Mouse (Mus musculus) heart, adult 11 months (tissue): ENCODE measurements at regions not wholly inside any gene's neighbourhood (a gene's known extent, or its start where the extent isn't known, plus 50 kb on each side); places are given as distances from the start of the nearest gene placed in this dataset.

ENCODE experiments used
- DNase-seq: peaks from one replicate; pipeline ENCODE4 v3.0.0; 2022

DNA sequence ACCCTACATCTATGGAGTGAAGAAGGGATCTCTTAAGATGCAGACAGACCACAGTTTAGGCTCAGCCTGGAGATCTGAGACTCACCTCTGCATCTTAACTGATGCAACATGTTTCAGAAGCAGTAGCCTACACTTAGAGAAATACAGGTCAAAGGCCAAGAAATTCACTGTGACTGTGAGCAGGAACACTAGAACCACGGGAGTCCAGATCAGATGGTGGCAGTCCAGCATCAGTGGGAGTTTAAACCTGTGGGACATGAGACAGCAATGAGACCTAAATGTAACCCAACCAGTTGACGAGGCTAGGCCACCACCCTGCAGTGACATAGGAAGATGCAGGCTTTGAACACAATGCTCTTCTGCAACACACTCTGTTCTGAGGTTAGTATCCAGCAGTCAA, 511.1 kb upstream of the Mgmt start:
- peak; percentile 63 for DNase-seq

DNA sequence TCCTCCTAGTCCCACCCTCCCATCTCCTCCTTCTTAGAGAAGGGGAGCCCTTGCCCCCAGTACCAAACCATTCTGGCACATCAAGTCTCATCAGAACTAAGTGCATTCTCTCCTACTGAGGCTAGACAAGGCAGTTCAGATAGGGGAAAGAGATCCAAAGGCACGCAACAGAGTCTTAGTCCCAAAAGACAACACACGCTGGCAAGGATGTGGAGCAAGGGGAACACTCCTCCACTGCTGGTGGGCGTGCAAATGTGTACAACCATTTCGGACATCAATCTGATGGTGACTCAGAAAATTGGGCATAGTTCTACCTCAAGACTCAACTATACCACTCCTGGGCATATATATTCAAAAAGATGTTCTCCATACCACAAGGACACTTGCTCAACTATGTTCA, 506.7 kb upstream of the Mgmt start:
- DNase-seq: peak; percentile 52

DNA sequence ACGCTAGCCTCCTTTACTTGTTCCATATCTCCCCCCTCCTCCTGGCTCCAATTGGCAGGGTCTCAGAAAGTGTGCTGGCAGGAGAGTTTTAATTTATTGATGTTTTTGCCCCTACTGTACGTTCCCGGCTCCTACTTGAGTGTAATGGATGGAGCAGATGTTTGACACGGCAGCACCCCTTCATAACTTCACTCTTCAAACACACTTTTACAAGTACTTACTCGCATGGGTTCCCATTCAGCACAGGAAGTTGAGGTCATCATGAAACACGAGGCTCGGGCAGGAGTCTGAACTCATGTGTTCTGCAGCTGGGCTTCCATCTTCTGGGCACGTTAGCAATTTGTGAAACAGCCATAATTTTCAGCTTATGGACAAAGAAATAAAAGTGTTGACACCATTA, 504.3 kb upstream of the Mgmt start:
- peak; percentile 96 for DNase-seq

DNA sequence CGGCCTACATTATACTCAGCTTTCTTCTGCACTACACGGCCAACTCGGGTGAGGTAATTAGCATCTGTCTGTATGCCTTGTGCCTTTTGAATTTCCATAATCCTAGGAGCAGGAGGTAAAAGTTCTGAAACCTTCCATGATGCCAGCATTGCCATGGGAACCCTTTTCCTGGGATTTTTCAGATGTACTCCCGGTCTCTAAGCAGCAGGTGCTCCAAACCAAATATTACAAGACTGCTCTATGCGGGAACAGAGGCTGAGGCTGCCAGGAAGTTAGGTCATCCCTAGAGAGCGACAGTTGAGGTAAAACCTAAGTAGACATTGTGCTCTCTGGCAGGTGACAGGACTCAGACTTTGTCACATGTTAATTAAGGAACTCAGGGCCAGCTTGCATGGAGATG, 501.0 kb upstream of the Mgmt start:
- no peak for DNase-seq

DNA sequence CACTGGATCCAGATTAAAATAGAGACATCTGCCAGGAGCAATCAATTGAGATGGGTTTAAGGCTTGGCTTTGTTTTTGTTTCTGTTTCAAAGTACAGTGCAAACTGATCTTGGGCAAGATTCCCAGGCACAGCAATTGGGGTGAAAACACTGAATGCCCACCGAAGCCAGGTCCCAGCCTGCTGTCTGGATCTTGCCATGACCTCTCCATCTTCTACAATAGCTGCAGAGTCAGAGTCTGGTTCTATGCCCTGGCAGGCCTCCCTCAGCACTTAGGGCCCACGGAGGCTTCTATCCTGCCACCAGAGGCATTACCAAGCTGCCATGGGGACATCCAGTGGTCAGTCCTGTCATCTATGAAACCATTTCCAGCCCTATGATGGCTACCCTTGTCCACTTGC, 498.6 kb upstream of the Mgmt start:
- DNase-seq: peak; percentile 88

DNA sequence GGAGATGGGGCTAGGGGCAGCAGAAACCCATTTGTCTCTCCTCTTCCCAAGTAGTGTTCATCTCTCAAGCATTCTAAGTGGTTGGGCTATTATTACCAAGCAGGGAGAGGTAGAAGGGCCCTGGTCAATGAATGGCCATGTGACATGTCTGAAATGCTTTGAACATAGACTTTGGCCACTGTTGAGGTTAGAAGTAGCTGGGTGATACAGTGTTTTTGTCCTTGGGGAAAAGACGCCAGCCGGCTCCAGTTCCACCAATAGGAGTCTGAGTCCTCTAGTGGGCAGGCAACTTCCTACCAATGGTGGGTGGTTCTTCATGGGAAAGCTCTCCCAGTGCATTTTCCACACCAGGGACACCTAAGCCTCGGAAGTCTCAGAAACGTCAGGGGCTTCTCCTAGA, 497.3 kb upstream of the Mgmt start:
- DNase-seq: peak; percentile 84

DNA sequence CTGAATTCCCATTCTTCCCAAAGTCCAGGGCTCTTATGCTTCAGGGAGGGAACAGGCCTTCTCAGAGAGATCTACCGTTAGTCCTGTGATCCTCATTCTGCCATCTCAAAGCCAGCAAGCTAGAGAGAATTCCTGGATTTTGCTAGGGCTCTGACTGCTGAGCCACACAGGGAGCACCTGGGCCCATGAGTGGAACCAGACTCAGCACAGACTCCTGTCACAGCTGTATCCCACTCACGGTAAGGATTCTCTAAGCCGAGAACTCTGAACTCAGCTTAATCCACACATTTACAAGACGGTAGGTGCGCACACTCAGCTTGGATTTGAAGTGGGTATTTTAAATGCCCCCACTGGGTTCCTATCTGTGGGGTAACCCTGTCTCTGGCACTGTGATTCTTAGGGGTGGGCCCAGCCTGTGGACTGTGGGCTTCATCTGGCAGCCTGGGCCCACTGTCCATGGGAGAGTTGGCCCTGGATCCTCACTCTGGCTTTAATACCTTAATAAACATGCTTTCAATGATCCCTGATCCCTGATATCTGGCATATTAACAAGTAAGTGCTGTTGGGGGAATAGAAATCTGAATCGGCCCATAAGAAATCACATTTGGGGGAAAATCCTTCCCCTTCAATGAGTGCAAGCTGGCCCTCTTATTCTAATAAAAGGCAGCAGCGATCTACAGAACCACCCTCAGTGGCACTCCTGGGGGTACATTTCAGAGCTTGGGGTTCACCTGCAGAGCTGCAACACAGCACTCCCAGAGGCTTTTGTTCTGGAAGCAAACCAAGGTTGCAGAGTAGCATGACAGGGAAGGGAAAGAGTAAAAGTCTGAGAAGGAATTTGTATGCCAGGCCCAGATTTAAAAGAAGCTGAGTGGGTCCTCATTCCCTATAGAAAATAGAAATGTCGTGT, 491.5 kb upstream of the Mgmt start:
- peak; percentile 82 for DNase-seq

DNA sequence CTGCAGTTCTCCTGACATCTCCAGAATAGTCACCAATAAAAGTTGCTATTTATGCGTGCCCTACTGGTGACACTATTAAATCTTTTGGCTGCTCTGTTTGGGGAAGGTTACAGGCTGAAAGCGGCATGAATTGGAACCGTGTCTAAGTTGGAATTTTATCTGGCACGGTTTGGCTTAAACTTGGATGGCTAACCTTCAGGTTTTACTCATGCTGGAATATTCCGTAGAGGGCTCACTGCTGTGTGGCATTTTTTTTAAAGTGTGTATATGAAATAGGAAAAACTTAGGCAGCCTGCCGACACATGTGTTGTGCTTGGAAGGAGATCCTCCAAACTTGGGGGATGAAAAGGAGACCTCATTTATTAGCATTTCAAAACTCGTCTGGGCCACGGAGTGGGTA, 489.0 kb upstream of the Mgmt start:
- DNase-seq: peak; percentile 87

DNA sequence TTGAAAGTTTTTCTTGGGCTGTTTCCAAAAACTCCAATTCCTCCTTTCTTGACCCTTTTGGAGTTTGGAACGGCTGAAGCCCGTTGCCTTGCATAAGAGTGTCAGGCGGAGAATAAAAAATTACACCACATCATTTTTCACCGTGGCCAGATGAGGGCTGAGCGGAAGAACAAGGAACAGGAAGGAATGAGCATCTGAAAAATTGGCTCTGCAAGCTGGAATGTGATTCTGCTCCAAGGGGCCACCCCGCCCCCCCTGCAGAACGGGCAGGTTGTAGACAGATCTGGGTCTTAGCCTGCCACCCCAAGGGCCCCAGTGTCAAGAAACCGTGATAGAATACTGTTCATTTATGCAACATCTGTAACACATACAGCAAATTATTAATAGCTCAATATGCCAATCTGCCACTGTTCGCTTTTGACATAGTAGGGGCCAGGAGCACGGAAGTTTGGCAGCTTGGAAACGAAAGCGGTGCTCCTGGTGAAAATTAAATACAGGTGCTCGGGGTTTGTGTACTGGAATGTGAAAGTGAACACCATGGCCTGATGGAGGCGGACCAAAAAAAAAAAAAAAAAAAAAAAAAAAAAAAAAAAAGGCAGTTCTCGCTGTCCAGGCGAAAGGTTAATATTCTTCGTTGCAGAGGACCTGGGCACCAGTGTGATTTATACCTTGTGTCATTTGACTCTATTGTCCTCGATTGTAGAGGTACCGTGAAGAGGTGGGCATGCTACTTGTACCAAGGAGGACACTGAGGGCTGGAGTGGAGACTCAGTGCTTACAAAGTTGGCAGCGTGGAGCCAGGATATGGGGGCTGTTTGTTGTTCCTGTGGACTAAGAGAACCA, 487.9 kb upstream of the Mgmt start:
- peak; percentile 97 for DNase-seq

DNA sequence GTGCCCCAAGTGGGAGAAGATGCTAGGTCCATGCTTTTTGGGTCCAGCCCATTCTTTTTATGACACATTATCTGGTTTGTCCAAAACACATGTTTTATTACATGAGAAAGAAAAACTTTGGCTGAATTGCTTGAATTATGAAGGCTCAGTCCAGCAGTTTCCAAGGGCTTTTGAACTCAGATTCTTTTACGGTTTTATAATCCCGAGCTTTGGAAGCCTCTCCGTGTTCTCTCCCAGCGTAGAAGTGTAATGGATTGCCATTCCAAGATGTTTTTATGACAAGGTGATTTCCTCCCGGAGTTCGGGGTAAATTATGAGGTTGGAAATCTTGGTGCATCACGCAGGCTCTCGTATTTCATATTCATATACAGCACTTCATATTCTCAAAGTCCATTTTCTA, 479.6 kb upstream of the Mgmt start:
- DNase-seq: no peak

DNA sequence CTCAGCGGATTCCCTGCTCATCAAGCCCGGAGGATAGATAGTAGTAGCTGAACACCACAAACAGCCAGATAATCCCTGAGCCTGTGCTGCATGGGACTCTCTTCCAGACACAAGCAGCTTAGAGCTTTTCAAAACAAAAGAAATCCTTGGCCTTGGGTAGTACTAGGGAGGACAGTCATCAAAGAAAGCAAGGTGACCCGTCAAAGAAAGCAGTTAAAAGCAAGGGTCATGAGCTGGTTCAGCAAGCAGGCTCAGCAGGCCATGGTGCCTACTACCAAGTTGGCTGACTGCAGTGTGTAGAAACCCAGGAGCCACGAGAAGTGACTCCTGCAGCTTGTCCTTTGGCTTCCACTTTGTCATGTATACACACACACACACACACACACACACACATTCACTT, 477.1 kb upstream of the Mgmt start:
- DNase-seq: no peak

DNA sequence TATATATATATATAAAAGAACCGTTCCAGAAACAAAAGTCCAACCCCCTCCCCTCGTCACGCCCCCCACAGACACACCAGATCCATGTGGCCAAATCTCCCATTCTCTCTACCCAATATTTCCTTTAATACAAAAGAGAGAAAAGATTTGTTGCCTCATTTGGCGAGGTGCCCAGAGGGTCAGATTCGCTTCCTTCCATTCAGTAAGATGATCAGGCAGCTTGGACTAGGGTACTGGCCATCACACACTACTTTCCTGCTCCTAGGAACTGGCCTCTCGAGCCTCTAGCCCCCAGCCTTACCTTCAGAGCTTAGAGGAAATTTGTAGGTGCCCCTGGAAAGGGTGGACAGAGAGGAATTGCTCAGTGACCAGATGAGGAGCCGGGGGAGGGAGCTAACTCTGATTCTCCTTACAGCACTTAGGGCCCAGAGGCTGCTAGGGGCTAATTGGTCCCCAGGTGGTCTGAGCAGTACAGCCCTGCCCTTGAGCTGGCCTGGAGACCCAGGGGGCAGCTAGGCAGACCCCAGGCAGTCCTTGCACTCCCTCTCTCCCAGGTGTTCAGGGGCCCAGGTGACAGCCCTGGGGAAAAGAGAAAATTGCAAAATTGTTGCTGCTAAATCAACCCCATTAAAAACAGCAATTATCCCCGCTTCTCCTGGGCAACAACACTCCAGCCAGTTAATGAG, 470.4 kb upstream of the Mgmt start:
- DNase-seq: no peak

DNA sequence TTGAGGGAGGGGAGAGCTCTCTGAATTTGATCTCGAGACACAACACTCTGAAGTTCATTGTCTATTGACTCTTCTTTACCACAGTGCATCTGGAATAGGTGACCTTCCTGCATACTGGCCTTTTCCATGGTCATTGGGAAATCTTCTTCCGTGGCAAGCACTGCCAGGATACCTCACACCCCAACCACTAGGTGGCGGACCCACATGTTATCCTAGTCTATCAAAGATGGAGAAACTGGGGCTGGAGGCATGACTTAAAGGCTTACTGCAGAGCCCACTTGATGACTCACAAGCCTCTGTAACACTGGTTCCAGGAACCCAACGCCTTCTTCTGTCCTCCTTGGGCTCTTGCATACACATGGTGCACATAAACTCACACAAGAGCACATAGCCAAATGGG, 467.2 kb upstream of the Mgmt start:
- DNase-seq: no peak

DNA sequence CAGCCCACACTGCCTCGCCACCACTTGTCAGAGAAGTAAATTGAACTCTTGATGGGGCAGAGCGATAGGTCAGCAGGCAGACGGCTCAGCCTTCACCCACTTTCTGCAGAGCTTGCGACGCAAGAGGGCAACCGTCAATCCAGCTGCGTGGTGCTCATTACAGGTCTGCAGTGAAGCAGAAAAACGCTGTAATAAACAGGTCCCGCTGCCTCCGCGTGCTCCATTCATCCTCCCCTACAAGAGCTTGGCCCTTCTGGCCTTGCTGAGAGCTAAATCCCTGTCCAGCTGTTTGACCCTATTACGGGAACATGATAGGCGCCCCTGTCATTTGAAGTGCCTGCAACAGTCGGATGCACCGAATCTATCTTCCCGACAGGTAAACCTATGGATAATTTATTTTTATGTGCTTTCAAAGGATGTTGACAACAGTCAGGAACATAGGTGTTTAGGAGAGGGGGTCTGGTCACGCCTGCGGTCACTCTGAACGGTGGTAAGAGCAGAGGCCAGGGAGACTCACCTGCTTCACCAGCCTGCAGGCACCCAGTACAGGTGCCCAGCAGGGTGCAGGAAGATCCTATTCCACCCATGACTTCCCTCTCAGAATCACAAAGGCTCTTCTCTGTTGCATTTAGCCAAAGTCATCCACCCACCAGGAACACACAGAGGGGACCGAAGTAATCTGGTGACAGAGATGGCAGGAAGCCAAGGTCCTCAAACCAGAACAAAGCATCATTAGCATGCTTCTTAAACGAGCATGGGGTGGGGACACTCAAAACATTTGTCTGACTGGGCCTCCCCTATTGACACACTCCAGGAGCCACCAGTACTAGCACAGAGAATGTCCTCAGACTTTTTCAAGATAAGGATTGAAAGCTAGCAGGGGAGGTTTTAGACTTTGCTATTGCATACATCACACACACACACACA, 464.1 kb upstream of the Mgmt start:
- DNase-seq: no peak

DNA sequence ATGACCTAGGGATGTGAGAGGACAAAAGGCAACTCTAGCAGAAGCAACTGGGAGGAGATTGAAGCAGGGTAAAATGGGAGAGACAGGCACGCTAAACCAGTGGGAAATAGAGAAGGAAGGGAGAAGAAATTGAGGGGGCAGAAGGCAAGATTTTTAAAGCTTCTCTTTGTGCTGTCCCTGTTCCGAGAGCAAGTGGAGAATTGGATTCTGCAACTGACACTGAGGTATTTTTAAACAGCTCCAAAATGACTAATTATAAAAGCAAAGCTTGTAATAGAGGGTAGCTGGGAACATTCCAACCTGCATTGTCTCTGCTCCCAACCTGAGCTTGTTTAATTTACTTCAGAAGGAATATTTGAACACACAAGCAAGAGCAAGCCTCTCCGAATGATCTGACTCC, 460.7 kb upstream of the Mgmt start:
- DNase-seq: no peak

DNA sequence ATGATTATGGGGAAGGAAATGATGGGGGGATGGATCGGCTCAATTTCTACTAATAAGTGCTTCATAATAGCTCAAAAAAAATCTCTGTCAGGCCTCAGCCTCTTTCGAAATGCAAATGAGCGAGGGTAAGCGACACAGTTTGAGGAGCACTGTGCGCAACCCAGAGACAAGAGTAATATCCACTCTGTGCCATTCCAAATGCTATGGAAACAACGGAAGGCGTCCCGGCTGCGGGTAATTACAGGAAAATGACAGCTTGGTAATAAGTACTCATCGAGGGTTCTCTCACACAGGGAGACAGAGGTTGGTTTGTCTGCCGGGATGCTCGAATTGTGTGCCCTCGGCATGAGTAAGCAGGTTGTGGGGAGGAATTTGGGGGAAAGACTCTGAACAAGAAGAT, 459.9 kb upstream of the Mgmt start:
- no peak for DNase-seq

DNA sequence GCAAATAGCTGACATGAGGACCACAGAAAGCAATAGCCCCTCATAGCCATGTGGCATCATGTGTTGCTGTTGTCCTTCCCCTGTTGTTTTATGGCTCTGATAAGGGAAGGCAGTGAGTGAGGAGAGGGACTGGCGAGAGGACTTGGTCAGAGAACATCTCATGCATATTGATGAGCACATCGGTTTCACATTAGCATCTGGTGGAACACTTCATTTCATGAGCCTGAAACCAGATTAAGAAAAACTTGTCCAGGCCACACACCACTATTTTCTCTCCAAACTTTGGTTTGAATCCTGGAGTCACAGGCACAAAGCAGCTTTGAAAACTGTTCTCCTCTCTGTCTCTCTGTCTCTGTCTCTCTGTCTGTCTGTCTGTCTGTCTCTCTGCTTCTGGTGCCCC, 451.0 kb upstream of the Mgmt start:
- DNase-seq: no peak

DNA sequence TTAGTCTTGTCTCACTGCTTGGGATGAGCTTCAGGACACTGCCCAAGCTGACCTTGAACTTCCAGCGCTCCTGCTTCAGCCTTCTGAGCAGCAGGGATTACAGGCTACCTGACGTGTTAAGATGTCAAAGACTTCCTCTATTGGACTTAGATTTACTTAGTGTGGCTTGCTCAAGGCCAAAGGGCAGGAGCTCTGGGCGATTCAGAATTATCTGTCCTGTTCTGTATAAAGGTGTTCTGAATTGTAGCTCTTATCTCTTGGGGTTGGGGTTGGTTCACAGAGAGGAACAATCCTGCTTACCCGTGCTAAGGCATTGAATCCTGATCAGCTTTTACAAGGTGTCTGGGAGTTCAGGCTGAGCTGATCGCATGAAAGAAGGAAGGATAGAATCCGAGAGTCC, 449.3 kb upstream of the Mgmt start:
- DNase-seq: no peak

DNA sequence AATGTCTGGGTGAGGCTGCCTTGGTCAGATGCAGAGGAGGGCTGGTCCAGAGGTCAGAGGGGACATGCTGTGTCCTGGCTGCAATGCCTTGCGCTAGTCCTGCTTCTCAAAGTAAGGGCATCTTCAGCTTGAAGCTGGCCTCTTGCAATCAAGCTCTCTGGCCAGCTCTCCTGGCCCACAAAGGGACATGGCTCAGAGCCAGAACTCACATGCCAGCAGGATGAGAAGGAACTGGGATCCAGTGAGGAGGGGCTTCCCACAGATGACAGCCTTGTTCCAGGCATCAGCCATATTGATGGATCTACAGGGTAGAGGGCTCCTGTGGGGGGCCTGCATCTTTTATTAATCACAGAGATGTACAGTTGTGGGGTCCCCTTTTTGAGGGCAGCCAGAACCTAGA, 445.1 kb upstream of the Mgmt start:
- no peak for DNase-seq

DNA sequence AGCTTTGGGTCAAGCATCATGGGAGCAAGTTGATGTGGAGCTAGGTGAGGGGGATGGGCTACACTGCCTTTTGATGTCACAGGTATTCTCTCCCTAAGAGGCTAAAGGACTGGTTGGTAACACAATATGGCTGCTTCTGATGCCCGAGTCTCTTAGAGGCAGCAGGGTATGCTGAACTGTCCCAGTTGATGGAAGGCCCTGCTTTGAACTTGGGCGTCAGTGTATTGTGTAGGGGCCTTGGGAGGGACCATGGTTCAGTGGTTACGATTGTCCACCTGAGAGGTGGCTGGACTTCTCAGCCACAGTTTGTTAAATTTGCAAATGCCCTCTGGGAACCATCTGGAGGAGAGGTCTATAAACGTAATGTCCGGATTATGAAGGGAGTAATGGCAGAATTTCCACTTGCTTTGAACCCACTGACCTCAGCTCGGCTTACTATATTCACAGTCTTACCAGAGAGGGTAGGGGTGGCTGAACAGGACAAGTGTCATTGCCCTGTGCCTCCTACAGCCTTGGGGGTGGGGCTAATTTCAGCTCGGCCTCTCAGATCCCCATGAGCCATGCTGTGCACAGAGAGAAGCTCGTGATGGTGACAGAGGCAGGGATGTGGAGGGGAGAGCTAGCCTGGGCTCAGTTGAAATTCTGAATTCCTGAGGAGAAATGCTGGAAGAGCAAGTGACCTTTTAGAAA, 442.6 kb upstream of the Mgmt start:
- DNase-seq: no peak

DNA sequence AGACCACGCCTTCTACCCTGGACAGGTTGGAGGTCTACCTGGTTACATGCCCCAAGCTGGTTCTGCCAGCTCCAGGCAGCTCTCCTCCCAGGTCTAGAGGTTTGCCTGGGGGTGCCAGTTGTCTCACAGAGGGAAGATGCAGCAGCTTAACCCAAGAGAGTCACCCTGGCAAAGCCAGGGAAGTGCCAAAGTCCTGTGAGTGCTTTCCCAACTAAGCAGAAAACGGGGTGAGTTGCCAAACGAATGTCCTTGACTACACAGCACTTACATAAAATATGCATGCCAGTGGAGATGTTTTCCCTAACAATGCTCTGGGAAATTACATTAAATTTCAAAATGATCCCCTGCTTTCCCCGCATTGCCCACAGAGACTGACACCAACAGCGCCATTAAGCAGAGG, 441.9 kb upstream of the Mgmt start:
- no peak for DNase-seq

DNA sequence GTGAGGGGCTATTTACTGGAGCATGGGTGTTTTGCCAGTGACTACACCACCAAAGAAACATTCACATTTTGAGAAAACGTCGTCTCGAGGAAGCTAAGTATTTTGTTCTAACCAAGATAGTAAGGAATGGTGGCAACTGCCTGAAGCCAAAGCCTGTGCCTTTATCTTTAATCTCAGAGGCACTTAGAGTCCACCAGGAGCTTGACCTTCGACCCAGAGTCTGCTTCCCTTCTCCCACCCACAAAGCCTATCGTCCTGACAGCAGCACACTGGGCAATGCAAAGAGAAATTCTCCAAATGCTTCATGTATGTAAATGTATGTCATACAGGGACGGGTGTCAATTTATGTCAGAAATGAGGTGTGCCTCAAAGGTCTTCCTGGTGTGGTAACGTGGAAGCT, 437.2 kb upstream of the Mgmt start:
- no peak for DNase-seq
